Mouse (Mus musculus) kidney, adult 2 months (tissue): Measurements from ENCODE around the gene Apom.

Experiments used
- CTCF ChIP-seq: fragments of 200-500 bp; conservative IDR thresholded peaks from 2 replicates; pipeline ENCODE4 v1.5.1; 2011; ENCODE audit warnings: low read depth, mild to moderate bottlenecking, control low read depth, low read length, moderate library complexity, mixed read lengths; ENCODE audit not compliant: insufficient read depth, insufficient read length
- POLR2A ChIP-seq: fragments of 200-500 bp; IDR thresholded peaks from one replicate; pipeline ENCODE4 v1.6.1; 2011; ENCODE audit warnings: low read depth, low read length, control low read depth

DNA sequence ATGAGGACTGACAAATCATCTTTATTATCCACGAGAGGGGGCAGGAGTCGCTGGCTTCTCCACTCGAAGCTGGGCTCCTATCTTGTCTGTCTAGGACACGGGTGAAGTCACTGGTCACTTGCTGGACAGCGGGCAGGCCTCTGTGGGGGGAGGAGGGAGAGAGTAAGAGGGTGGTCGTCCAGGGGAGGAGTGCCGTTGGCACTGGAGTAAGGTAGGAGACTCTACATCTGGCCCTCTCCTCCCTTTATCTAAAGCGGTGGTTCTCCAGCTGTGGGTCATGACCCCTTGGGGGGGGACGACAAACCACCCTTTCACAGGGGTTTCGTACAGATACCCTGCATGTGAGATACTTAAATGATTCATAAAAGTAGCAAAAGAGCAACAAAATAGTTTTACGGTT lies 2.9 kb downstream of the Apom start:
- TF ChIP-seq CTCF, result no peak
- no peak for TF ChIP-seq POLR2A
